Mouse (Mus musculus): ENCODE data around the gene Gm42421.

GRCm38 (mm10) chr5:143950016-143950415, 22.0 kb downstream of the Gm42421 start:
- no peak for TF ChIP-seq CTCF (IDR thresholded peaks at IDR 0.05; ENCODE audit: borderline replicate concordance, insufficient read depth, low read length)
- no peak for TF ChIP-seq POLR2A (IDR thresholded peaks at IDR 0.05; ENCODE audit: low read depth, low read length)
